Mouse (Mus musculus) stomach, postnatal 0 days (tissue): Measurements from ENCODE around the gene Cdk7. TPM values are rescaled to one million over a fixed set of nuclear protein-coding genes. Genes with fewer than 3 reads are reported as not detected.

Experiments used
- ATAC-seq: fragments of 200-750 bp; cut with Nextera tagmentation; 2 replicates; pipeline ENCODE4 v1.8.0; 2017; ENCODE audit not compliant: low FRiP score, low TSS enrichment
- DNase-seq: peaks from one replicate; pipeline ENCODE4 v3.0.0-alpha.2; 2016; ENCODE audit warnings: low spot score
- H3K27ac ChIP-seq: fragments of 300-500 bp; sonication (generic); replicated peaks from 2 replicates; pipeline ENCODE4 v1.5.1; 2014; ENCODE audit warnings: mild to moderate bottlenecking, control low read depth
- H3K27me3 ChIP-seq: fragments of 300-500 bp; sonication (generic); 2 replicates; pipeline ENCODE4 v1.6.1; 2014; ENCODE audit warnings: low read length; ENCODE audit not compliant: control insufficient read depth, insufficient read depth
- H3K36me3 ChIP-seq: fragments of 300-500 bp; sonication (generic); 2 replicates; pipeline ENCODE4 v1.6.1; 2014; ENCODE audit warnings: low read length, mixed read lengths; ENCODE audit not compliant: control insufficient read depth, insufficient read depth
- H3K4me1 ChIP-seq: fragments of 300-500 bp; sonication (generic); replicated peaks from 2 replicates; pipeline ENCODE4 v1.6.1; 2014; ENCODE audit warnings: antibody characterized with exemption; ENCODE audit not compliant: control insufficient read depth, insufficient read depth
- H3K4me2 ChIP-seq: fragments of 300-500 bp; sonication (generic); replicated peaks from 2 replicates; pipeline ENCODE4 v1.6.1; 2014; ENCODE audit warnings: low read depth, mild to moderate bottlenecking, control low read depth, moderate library complexity
- H3K4me3 ChIP-seq: fragments of 300-500 bp; sonication (generic); 2 replicates; pipeline ENCODE4 v1.5.1; 2014; ENCODE audit warnings: low read depth, low read length, control low read depth
- H3K9ac ChIP-seq: fragments of 300-500 bp; sonication (generic); 2 replicates; pipeline ENCODE4 v1.6.1; 2014; ENCODE audit warnings: mild to moderate bottlenecking, low read length, control low read depth, mixed read lengths
- H3K9me3 ChIP-seq: fragments of 300-500 bp; sonication (generic); 2 replicates; pipeline ENCODE4 v1.6.1; 2016; ENCODE audit warnings: low read length; ENCODE audit not compliant: control insufficient read depth
- CTCF ChIP-seq: IDR thresholded peaks from 2 replicates; pipeline ENCODE4 v1.5.1; 2016; ENCODE audit warnings: antibody characterized with exemption, low read depth, mild to moderate bottlenecking, moderate library complexity
- EP300 ChIP-seq: optimal IDR thresholded peaks from 2 replicates; pipeline ENCODE3; 2016; ENCODE audit warnings: antibody characterized with exemption
- WGBS: fragments of 180-500 bp; shearing (Covaris S2); extraction: QIAGEN DNeasy Blood & Tissue Kit; methylation state at CpG from one replicate; pipeline ENCODE4 v1.1.7; 2014; 5-methylcytosine and 5-hydroxymethylcytosine counted together
- polyA plus RNA-seq: library from polyadenylated mRNA; unstranded; fragments of >200 nt; fragmentation: Nextera tagmentation; extraction: Ambion mirVana; gene quantifications from 2 replicates; pipeline ENCODE4 v1.2.1, GENCODE M21; 2015

Cdk7 gene
- polyA plus RNA-seq, 1 experiment from 2014 or later = 52.8 TPM

DNA sequence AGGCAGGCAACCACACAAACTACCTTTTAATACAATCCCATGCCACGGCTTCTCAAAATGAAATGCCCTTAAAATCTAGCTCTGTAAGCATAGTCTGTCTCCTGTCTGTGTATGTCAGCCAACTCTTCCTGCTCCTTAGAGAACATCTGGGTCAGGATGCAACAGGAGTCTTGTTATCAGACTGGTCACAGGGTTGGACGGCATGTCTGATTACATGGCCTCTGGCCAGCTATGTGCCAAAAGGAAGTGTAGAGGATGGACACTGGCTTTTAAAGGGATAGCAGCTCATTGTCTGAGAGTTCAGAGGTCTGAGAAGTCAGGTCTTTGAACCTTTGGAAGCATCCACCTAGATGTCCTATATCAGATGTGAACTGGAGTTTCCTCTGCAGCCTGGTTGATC is 24.6 kb upstream of the Cdk7 start:
- H3K4me2 ChIP-seq = no peak overlapping the region
- ATAC-seq = no peak
- H3K9ac ChIP-seq = no peak overlapping the region
- no peak for TF ChIP-seq EP300
- no peak for TF ChIP-seq CTCF
- H3K27ac ChIP-seq = no peak overlapping the region
- H3K4me1 ChIP-seq = no peaks in the 10 kb centered on the region
- H3K27me3 ChIP-seq = no peaks in the 10 kb centered on the region
- DNase-seq = no peak
- H3K36me3 ChIP-seq = no peaks in the 10 kb centered on the region
- no peaks in the 10 kb centered on the region for H3K9me3 ChIP-seq
- no peak overlapping the region for H3K4me3 ChIP-seq
- 71% methylated on average over 2 of the region's 2 CpGs for WGBS

DNA sequence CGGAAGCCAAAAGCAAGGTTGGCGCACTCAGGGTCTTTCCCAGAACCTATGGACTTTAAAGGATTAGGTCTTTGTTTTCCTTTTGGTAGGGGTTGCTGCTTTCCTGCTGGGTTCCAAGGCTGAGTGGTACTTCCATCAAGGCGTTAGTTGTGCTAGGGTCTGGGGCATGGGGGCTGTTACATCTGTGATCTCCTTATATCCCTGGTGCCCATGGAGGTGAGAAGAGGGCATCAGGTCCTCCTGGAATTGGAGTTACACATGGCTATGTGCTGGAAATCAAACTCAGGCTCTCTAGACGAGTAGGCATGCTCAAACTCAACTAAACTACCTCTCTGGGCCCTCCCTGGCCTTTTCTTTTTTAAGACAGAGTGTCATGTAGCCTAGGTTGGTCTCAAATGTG is 23.4 kb upstream of the Cdk7 start:
- Histone ChIP-seq H3K9ac (no peak overlapping the region), H3K27me3 (no peaks in the 10 kb centered on the region), H3K4me2 (no peak overlapping the region), H3K27ac (no peak overlapping the region), H3K4me3 (no peak overlapping the region), H3K9me3 (no peaks in the 10 kb centered on the region), H3K4me1 (no peaks in the 10 kb centered on the region), H3K36me3 (no peaks in the 10 kb centered on the region)
- no peak for ATAC-seq
- DNase-seq = no peak
- WGBS = 59% methylated on average over 4 of the region's 4 CpGs
- TF ChIP-seq EP300 (no peak), CTCF (no peak)

DNA sequence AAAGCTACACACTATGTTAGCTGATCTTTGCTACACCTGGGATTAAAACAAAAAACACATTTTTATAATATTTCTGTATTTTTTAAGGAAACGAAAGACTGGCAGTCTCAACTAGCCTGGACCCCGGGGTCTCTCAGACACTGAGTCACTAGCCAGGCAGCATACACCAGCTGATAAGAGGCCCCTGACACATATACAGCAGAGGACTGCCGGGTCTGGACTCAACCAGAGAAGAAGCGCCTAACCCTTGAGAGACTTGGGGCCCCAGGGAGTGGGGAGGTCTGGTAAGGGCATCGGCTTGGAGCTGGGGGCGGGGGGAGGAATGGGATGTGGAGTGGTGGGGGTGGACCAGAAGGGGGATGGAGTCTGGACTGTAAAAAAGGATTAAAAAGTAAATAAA is 22.3 kb upstream of the Cdk7 start:
- Histone ChIP-seq H3K27ac (no peak overlapping the region), H3K27me3 (no peaks in the 10 kb centered on the region), H3K9me3 (no peaks in the 10 kb centered on the region), H3K36me3 (no peaks in the 10 kb centered on the region), H3K4me1 (no peaks in the 10 kb centered on the region), H3K4me2 (no peak overlapping the region), H3K9ac (no peak overlapping the region), H3K4me3 (no peak overlapping the region)
- TF ChIP-seq EP300 (no peak), CTCF (no peak)
- no peak for ATAC-seq
- 84% methylated on average over 6 of the region's 6 CpGs for WGBS
- DNase-seq = no peak

DNA sequence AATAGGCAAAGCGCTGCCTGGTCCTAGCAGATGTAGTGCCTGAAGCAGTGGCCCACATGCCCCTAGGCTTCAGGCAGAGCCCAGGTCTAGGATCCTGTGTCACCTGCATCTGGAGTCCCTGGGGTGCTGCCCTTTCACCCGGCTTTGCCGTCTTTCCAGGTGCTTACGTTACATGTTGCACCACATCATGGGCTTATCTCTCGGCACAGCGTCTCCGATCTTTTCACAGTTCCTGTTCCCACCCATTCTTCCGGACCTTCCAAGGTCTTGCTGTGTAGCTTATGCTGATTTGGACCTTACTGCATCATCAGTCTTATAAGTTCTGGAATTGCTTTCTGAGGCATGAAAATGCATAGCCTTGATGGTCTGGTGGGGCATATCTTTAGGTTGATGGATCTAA is 21.8 kb upstream of the Cdk7 start:
- WGBS = 84% methylated on average over 8 of the region's 8 CpGs

DNA sequence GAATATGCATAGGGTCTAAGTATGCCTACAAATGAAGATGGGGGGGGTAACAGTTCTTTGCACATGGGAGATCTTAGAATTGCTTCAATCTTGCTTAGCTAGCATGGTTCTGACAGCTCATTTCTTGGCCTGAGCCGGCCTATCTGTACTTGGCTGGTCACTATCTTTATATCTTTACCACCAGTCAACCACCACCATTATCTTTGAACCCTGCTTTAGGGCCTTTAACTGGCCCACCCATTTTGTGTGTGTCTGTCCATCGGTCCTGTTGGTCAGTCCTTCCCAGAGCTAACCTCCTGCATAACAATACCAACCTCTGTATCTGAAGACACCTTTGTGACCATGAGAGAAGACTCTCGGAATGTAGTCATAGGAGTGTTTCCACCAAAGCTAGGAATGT is 20.7 kb upstream of the Cdk7 start:
- DNase-seq (no peak), ATAC-seq (no peak)
- no peaks in the 10 kb centered on the region for H3K36me3 ChIP-seq
- no peak for TF ChIP-seq CTCF
- no peak for TF ChIP-seq EP300
- 80% methylated on average over 3 of the region's 3 CpGs for WGBS
- no peak overlapping the region for H3K9ac ChIP-seq
- no peaks in the 10 kb centered on the region for H3K9me3 ChIP-seq
- no peaks in the 10 kb centered on the region for H3K4me1 ChIP-seq
- no peak overlapping the region for H3K4me3 ChIP-seq
- no peaks in the 10 kb centered on the region for H3K27me3 ChIP-seq
- no peak overlapping the region for H3K27ac ChIP-seq
- H3K4me2 ChIP-seq = no peak overlapping the region

More for the DNA sequence above, 21.8 kb upstream of the Cdk7 start:
- no peak for DNase-seq
- Histone ChIP-seq H3K9me3 (no peaks in the 10 kb centered on the region), H3K4me2 (no peak overlapping the region), H3K27ac (no peak overlapping the region), H3K27me3 (no peaks in the 10 kb centered on the region), H3K9ac (no peak overlapping the region), H3K4me3 (no peak overlapping the region), H3K4me1 (no peaks in the 10 kb centered on the region), H3K36me3 (no peaks in the 10 kb centered on the region)
- no peak for ATAC-seq
- TF ChIP-seq EP300 (no peak), CTCF (no peak)

DNA sequence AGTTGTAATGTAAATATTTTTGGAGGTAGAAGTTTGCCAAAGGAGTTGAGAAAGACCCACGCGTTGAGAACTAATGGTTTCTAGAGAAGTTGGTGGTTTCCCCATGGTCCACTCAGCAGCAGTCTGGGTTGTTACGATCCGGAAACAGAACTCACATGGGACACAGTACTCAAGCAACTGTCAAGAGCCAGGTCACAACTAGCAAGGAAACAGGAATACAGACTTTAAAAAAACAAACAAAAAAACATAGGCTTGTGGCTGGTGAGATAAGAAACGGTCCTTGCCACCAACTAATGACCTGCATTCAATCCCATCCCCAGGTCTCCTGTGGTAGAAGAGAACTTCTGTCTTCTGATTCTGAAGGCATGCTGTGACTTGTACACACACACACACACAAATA is 20.1 kb upstream of the Cdk7 start:
- no peak overlapping the region for H3K27ac ChIP-seq
- no peaks in the 10 kb centered on the region for H3K36me3 ChIP-seq
- no peak overlapping the region for H3K4me3 ChIP-seq
- no peaks in the 10 kb centered on the region for H3K4me1 ChIP-seq
- H3K27me3 ChIP-seq = no peaks in the 10 kb centered on the region
- DNase-seq (no peak), ATAC-seq (no peak)
- H3K4me2 ChIP-seq = no peak overlapping the region
- H3K9me3 ChIP-seq = no peaks in the 10 kb centered on the region
- WGBS = 68% methylated on average over 5 of the region's 5 CpGs
- no peak overlapping the region for H3K9ac ChIP-seq
- TF ChIP-seq CTCF = no peak
